Mouse (Mus musculus) midbrain, embryonic 15.5 days (tissue): ENCODE results near the gene Ankef1. TPM values are rescaled to one million over a fixed set of nuclear protein-coding genes. Genes with fewer than 3 reads are reported as not detected.

Source experiments
- ATAC-seq: fragments of 200-750 bp; cut with Nextera tagmentation; replicated peaks from 2 replicates; pipeline ENCODE4 v1.8.0; 2017; ENCODE audit warnings: moderate TSS enrichment
- H3K27ac ChIP-seq: fragments of 300-500 bp; sonication (generic); 2 replicates; pipeline ENCODE4 v1.5.1; 2015; ENCODE audit warnings: mild to moderate bottlenecking, inconsistent platforms
- H3K27me3 ChIP-seq: fragments of 300-500 bp; sonication (generic); replicated peaks from 2 replicates; pipeline ENCODE4 v1.6.1; 2015; ENCODE audit warnings: inconsistent platforms
- H3K36me3 ChIP-seq: fragments of 300-500 bp; sonication (generic); replicated peaks from 2 replicates; pipeline ENCODE4 v1.6.1; 2015; ENCODE audit warnings: inconsistent platforms
- H3K4me1 ChIP-seq: fragments of 300-500 bp; sonication (generic); 2 replicates; pipeline ENCODE4 v1.6.1; 2015; ENCODE audit warnings: inconsistent platforms
- H3K4me2 ChIP-seq: fragments of 300-500 bp; sonication (generic); 2 replicates; pipeline ENCODE4 v1.6.1; 2015; ENCODE audit warnings: inconsistent platforms, mild to moderate bottlenecking, moderate library complexity
- H3K4me3 ChIP-seq: fragments of 300-500 bp; sonication (generic); 2 replicates; pipeline ENCODE4 v1.5.1; 2015; ENCODE audit warnings: mild to moderate bottlenecking, inconsistent platforms
- H3K9ac ChIP-seq: fragments of 300-500 bp; sonication (generic); 2 replicates; pipeline ENCODE4 v1.6.1; 2015; ENCODE audit warnings: mild to moderate bottlenecking, inconsistent platforms
- H3K9me3 ChIP-seq: fragments of 300-500 bp; sonication (generic); 2 replicates; pipeline ENCODE4 v1.6.1; 2016; ENCODE audit warnings: inconsistent platforms
- WGBS: fragments of 180-500 bp; shearing (Covaris S2); methylation state at CpG from one replicate; pipeline ENCODE4 v1.1.7; 2015; ENCODE audit warnings: mixed read lengths; 5-methylcytosine and 5-hydroxymethylcytosine counted together
- polyA plus RNA-seq: library from polyadenylated mRNA; unstranded; fragments of >200 nt; fragmentation: Nextera tagmentation; extraction: Ambion mirVana; gene quantifications from 2 replicates; pipeline ENCODE4 v1.2.1, GENCODE M21; 2015

Ankef1 gene
- polyA plus RNA-seq, 1 experiment from 2014 or later = 1.1 TPM

GRCm38 (mm10) chr2:136513806-136514205 lies 12.1 kb downstream of the Ankef1 start:
- Histone ChIP-seq H3K9me3 (no peaks in the 10 kb centered on the region), H3K9ac (no peak overlapping the region), H3K4me1 (no peaks in the 10 kb centered on the region), H3K27me3 (no peaks in the 10 kb centered on the region), H3K27ac (no peak overlapping the region), H3K4me2 (no peak overlapping the region), H3K4me3 (no peak overlapping the region), H3K36me3 (no peaks in the 10 kb centered on the region)
- 87% methylated on average over 3 of the region's 3 CpGs for WGBS
- no peak for ATAC-seq

DNA sequence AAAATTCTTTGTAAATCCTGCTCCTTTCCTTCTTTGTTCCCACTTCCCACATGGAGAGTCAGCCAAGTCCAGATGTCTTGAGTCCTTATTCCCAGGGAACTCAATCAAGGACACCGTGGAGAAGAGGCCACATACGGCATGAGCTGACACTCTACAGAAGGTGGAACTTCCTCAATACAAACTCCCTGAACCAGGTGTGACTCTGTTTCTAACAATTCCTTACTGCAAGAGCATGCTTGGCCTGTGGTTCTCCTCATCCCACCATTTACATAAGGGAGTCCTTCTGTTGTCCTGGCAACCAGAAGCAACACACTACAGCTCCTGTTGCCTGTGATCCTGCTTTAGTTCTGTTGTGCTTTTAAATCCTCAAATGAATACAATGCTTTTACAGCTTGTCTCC lies 13.8 kb downstream of the Ankef1 start:
- no peak for ATAC-seq
- Histone ChIP-seq H3K27me3 (no peaks in the 10 kb centered on the region), H3K9me3 (no peaks in the 10 kb centered on the region), H3K4me3 (no peak overlapping the region), H3K4me2 (no peak overlapping the region), H3K36me3 (no peaks in the 10 kb centered on the region), H3K9ac (no peak overlapping the region), H3K4me1 (no peaks in the 10 kb centered on the region), H3K27ac (no peak overlapping the region)
- 78% methylated on average over 2 of the region's 2 CpGs for WGBS

DNA sequence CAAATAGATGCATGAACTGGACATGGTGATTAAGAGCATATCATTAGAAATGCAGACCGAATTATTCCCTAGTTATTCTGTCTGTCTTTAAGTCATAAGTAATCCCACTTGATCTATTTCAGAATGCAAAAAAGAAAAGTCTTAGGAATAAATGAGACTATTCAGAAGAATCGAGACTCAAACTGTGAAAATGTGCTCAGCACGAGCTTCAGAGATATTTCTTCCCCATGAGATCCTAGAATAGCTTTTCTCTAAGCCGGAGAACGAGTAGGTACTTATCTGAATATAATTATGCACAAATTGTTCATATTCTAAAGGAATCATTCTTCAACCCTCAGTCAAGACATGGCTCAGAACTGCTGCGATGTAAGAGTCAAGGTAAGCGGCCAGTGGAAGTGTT lies 27.2 kb downstream of the Ankef1 start:
- H3K36me3 ChIP-seq = no peaks in the 10 kb centered on the region
- H3K27me3 ChIP-seq = no peaks in the 10 kb centered on the region
- no peak overlapping the region for H3K4me2 ChIP-seq
- no peaks in the 10 kb centered on the region for H3K9me3 ChIP-seq
- no peak overlapping the region for H3K27ac ChIP-seq
- H3K4me3 ChIP-seq = no peak overlapping the region
- ATAC-seq = no peak
- no peaks in the 10 kb centered on the region for H3K4me1 ChIP-seq
- 67% methylated on average over 7 of the region's 7 CpGs for WGBS
- no peak overlapping the region for H3K9ac ChIP-seq

DNA sequence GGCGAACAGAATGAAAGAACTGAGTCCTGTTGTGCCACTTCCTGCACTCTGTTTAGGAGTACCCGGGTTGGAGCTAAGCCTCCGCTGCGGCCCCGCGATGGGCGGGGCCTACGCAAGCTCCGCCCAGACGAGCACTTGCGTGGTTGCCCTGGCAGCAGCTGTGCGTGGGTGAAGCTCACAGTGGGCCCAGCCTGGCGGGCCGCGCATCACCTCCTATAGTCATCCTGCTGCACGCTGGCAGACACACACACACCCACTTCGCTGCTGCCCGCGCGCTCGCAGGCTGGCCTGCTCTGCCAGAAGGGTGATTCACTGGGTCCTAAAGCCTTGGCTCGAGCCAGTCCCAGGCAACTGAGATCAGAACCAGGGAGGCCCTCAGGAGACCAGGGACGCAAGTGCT lies 30.3 kb downstream of the Ankef1 start:
- Histone ChIP-seq H3K27me3 (no peaks in the 10 kb centered on the region), H3K27ac (peak overlapping the region; percentile 68), H3K9me3 (no peaks in the 10 kb centered on the region), H3K9ac (peak overlapping the region; percentile 54), H3K4me1 (no peaks in the 10 kb centered on the region), H3K4me2 (peak overlapping the region; percentile 70), H3K4me3 (peak overlapping the region; percentile 53), H3K36me3 (no peaks in the 10 kb centered on the region)
- WGBS = under 1% methylated on average over 23 of the region's 23 CpGs
- ATAC-seq = peak; percentile 100

DNA sequence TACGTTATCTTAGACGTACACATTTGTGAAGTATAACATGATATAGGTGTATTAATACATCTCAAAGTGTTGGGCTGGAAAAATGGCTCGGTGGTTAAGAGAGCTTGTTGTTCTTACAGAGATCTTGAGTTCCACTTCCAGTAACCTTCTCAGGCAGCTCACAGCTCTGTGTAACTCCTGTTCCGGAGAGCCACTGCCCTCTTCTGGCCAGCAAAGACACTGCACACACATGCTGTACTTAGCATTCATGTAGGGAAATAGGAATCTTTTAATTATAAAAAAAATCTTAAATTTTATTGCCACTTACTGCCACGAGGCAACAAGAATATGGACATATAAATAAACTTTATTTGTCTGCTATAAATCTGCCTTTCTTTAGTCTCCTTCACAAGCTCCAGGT lies 56.3 kb downstream of the Ankef1 start:
- Histone ChIP-seq H3K4me2 (no peak overlapping the region), H3K27ac (no peak overlapping the region), H3K4me1 (no peaks in the 10 kb centered on the region), H3K9me3 (no peaks in the 10 kb centered on the region), H3K4me3 (no peak overlapping the region), H3K9ac (no peak overlapping the region), H3K36me3 (no peaks in the 10 kb centered on the region), H3K27me3 (no peaks in the 10 kb centered on the region)
- ATAC-seq = no peak
- 70% methylated on average over 5 of the region's 5 CpGs for WGBS

DNA sequence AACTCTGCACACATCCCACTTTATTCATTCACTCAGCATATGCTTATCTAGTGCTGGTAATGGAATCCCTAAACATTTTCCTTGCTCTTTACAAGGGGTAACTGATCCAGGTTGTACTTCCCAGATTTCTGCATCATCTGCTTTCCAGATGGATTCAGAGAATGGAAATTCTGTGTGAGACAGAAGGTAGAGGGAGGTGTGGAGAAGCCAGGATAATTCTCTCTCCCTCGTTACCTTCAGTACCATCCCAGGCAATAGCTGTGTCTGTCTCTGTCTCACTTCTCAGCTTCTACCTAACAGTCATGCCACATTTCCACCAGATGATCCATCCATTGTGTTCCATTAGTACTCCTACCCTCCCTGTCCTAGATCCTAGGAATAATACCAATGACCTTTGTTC lies 60.6 kb downstream of the Ankef1 start:
- Histone ChIP-seq H3K4me3 (no peak overlapping the region), H3K9ac (no peak overlapping the region), H3K36me3 (no peaks in the 10 kb centered on the region), H3K27ac (no peak overlapping the region), H3K9me3 (no peaks in the 10 kb centered on the region), H3K4me1 (no peaks in the 10 kb centered on the region), H3K27me3 (no peaks in the 10 kb centered on the region), H3K4me2 (no peak overlapping the region)
- ATAC-seq = no peak
- WGBS = 93% methylated on average over 1 of the region's 1 CpGs

DNA sequence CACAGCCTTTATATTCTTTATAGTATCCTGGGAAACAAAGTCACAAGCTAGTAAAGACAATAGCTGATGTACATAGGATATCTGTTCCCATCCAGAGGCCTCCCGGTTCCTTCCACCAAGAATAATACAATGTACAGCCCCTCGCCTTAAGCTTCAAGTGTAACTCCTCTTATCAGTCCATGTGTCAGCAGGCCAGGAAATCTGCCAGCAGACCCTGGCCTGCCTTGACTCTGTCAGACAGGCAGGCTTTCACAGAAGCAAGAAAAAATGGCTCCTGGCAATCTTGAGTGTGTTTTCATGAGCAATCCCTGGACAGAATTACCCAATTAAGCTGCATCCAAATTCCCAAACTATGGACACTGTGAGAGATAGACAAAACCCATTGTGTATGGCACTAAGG lies 69.1 kb downstream of the Ankef1 start:
- ATAC-seq = no peak
- Histone ChIP-seq H3K9ac (no peak overlapping the region), H3K9me3 (no peaks in the 10 kb centered on the region), H3K4me3 (no peak overlapping the region), H3K4me2 (no peak overlapping the region), H3K27ac (no peak overlapping the region), H3K36me3 (no peaks in the 10 kb centered on the region), H3K4me1 (no peaks in the 10 kb centered on the region), H3K27me3 (no peaks in the 10 kb centered on the region)
- WGBS = 88% methylated on average over 2 of the region's 2 CpGs

DNA sequence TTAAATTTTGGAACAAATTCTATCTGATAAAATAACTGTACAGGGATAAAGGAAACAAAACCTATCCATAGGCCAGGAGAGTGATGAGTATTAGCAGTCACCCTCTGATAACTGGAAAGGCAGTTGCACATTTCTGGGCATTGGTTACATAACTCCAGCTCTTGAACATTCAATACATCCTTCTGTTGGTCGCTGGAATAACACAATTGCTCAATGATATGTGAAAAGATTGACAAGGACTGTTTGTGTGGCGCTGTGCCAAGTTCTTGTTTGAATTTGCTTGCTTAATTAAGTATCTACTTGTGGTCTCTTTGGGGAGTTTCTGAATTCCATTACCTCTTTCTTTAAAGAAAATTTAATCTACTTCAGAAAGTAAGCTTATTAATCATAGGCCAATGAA lies 81.1 kb downstream of the Ankef1 start:
- no peak for ATAC-seq
- Histone ChIP-seq H3K4me1 (no peaks in the 10 kb centered on the region), H3K27me3 (no peaks in the 10 kb centered on the region)

GRCm38 (mm10) chr2:136588811-136589210 lies 87.1 kb downstream of the Ankef1 start:
- Histone ChIP-seq H3K4me3 (no peak overlapping the region), H3K9ac (no peak overlapping the region), H3K9me3 (no peaks in the 10 kb centered on the region), H3K4me2 (no peak overlapping the region), H3K27ac (no peak overlapping the region), H3K4me1 (no peaks in the 10 kb centered on the region), H3K27me3 (no peaks in the 10 kb centered on the region), H3K36me3 (no peaks in the 10 kb centered on the region)
- 34% methylated on average over 2 of the region's 2 CpGs for WGBS
- ATAC-seq = no peak

More for the DNA sequence above, 81.1 kb downstream of the Ankef1 start:
- no peaks in the 10 kb centered on the region for H3K36me3 ChIP-seq
- no peak overlapping the region for H3K9ac ChIP-seq
- no peak overlapping the region for H3K4me3 ChIP-seq
- 42% methylated on average over 2 of the region's 2 CpGs for WGBS
- H3K9me3 ChIP-seq = no peaks in the 10 kb centered on the region
- no peak overlapping the region for H3K4me2 ChIP-seq
- no peak overlapping the region for H3K27ac ChIP-seq

- Histone ChIP-seq H3K36me3 (no peaks in the 10 kb centered on the region), H3K9me3 (no peaks in the 10 kb centered on the region), H3K4me2 (no peak overlapping the region), H3K4me3 (no peak overlapping the region), H3K9ac (no peak overlapping the region), H3K4me1 (no peaks in the 10 kb centered on the region), H3K27me3 (no peaks in the 10 kb centered on the region), H3K27ac (no peak overlapping the region)
- 26% methylated on average over 3 of the region's 3 CpGs for WGBS
- 0 out of 2 replicates have a peak, but pooled peaks have one; percentile 27 for ATAC-seq
Measured at GRCm38 (mm10) chr2:136596451-136596850, 94.7 kb downstream of the Ankef1 start.

DNA sequence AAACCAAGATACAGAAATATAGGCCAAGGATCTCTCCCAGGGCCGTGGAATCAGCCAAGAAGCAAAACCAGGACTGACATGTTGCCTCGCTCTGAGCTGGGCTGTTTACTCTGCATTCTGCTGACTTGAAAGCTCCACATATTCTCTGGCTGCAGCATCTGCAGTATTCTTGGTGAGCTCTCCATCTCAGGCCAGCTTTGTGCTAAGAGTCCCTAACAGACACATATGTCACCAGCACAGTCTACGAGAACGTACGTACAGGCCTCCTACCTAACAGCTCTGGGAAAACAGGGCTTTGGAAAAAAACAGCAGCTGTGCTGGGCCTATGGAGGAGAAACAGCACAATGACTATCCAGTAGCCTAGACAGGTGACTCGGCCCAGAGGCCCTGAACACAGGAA lies 97.0 kb downstream of the Ankef1 start:
- Histone ChIP-seq H3K9ac (no peak overlapping the region), H3K27me3 (no peaks in the 10 kb centered on the region), H3K27ac (no peak overlapping the region), H3K4me3 (no peak overlapping the region), H3K36me3 (no peaks in the 10 kb centered on the region), H3K4me2 (no peak overlapping the region), H3K9me3 (no peaks in the 10 kb centered on the region), H3K4me1 (no peaks in the 10 kb centered on the region)
- ATAC-seq = no peak
- 80% methylated on average over 6 of the region's 6 CpGs for WGBS

DNA sequence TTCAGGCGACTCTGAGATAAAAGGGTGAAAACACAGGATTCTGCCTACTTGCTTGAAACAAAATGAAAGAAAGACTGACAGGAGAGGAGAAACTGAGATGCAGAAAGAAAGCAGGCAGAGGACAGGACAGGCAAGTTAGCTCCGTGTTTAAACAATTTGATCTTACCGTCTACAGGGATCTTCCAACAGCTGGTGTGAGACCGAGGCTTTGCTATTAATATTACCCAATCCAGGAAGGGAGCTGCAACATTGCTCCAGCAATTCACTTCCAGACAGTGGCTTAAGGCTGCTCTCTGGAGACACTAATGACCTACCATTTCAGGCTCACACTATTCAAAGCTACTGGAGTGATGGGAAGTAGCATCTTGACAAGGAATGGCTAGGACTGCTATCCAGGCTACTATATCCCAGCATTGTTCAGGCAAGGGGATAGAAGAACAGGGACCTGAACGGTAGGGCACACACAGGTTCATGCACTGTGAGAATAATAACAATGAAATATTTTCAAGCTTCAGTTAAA lies 99.0 kb downstream of the Ankef1 start:
- no peak overlapping the region for H3K27ac ChIP-seq
- WGBS = 85% methylated on average over 5 of the region's 5 CpGs
- no peaks in the 10 kb centered on the region for H3K4me1 ChIP-seq
- no peaks in the 10 kb centered on the region for H3K36me3 ChIP-seq
- no peak for ATAC-seq
- H3K9me3 ChIP-seq = no peaks in the 10 kb centered on the region
- H3K4me2 ChIP-seq = no peak overlapping the region
- no peak overlapping the region for H3K9ac ChIP-seq
- no peaks in the 10 kb centered on the region for H3K27me3 ChIP-seq
- no peak overlapping the region for H3K4me3 ChIP-seq

GRCm38 (mm10) chr2:136601206-136601605 lies 99.5 kb downstream of the Ankef1 start:
- H3K4me1 ChIP-seq = no peaks in the 10 kb centered on the region
- H3K4me3 ChIP-seq = no peak overlapping the region
- no peak overlapping the region for H3K27ac ChIP-seq
- H3K9me3 ChIP-seq = no peaks in the 10 kb centered on the region
- H3K27me3 ChIP-seq = no peaks in the 10 kb centered on the region
- no peak overlapping the region for H3K9ac ChIP-seq
- no peak overlapping the region for H3K4me2 ChIP-seq
- H3K36me3 ChIP-seq = no peaks in the 10 kb centered on the region
- WGBS = 62% methylated on average over 4 of the region's 4 CpGs
- no peak for ATAC-seq
